Mouse (Mus musculus): ENCODE results near the gene Ostc. TPM values are rescaled to one million over a fixed set of nuclear protein-coding genes. Genes with fewer than 3 reads are reported as not detected.

Ostc gene
- polyA plus RNA-seq (2017; shearing (Covaris generic)) = 211 TPM

DNA sequence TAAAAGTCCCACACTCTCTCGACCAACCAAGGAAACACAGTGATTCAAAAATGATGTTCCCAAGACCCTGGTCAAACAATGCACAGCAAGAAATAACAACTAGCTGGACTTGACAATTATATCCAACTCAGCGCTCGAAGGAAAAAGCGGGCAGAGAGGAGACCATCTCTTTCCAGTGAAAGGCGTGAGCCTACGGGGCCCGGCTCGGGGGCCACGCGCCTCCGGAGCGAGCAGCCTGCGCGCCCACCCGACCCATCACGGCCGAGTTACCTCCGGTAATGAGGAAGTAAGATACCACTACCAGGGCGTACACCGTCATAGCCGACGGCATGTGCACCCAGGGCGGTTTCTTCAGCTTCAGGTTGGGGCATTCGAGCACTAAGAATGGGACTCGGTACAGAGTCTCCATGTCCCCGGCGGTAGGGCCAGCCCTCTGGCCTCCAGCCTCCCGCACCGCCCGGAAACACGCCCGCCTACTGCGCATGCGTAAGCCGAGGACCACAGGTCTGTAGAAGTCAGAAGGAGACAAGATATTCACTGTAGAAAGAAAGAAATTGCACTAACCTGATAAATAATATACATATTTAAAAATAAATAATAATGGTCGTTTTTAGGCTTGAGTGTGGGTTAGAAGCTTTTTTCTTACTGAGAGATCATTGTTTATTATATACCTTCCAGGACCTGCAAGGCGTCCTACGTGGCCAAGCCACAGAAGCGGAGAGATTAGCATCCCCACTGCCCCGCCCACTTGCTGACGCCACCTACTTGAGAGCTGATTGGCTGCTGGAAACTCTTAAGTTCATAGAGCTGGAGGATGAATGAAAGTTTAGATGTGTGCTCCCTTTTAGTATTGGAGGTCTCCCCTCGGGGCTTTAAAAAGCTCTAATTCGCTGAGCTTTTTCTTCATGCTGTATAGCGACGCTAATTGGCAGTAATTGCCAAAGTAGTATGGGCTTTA, at the start of gene Ostc:
TSS of gene Ostc (minus strand) at position 478 of the 958 bp plus-strand sequence.

GRCm38 (mm10) chr3:130730189-130730653, 21.0 kb upstream of the Ostc start, which contains the start of gene Rpl34:
Gene Rpl34, minus strand, starts transcription at chr3:130730398.

Other genes with a start within 250 kb of the Ostc start
- gene Etnppl, start 92.0 kb downstream of the Ostc start, polyA plus RNA-seq (2017; shearing (Covaris generic)) = 0.12 TPM
- gene Rpl34, start 21.0 kb upstream of the Ostc start, polyA plus RNA-seq (2017; shearing (Covaris generic)) = 785 TPM